Mouse (Mus musculus): ENCODE measurements at regions not wholly inside any gene's neighbourhood (a gene's known extent, or its start where the extent isn't known, plus 50 kb on each side); places are given as distances from the start of the nearest gene placed in this dataset.

GRCm38 (mm10) chr1:137863506-137863905, 312.0 kb downstream of the Ptprc start:
- DNase-seq (ENCODE audit: low read depth), result no peak

GRCm38 (mm10) chr1:137852262-137852661, 323.2 kb downstream of the Ptprc start:
- no peak for DNase-seq (ENCODE audit: low read depth)

GRCm38 (mm10) chr1:137847311-137847923, 328.1 kb downstream of the Ptprc start:
- no peak for DNase-seq (ENCODE audit: low read depth)

- DNase-seq (ENCODE audit: low read depth), result no peak
Measured at GRCm38 (mm10) chr1:137846857-137847256, 328.7 kb downstream of the Ptprc start.

GRCm38 (mm10) chr1:137840531-137840930, 335.0 kb downstream of the Ptprc start:
- DNase-seq (ENCODE audit: low read depth), result no peak

GRCm38 (mm10) chr1:137839703-137840102, 335.8 kb downstream of the Ptprc start:
- DNase-seq (ENCODE audit: low read depth), result no peak

GRCm38 (mm10) chr1:137839263-137839662, 336.2 kb downstream of the Ptprc start:
- no peak for DNase-seq (ENCODE audit: low read depth)

GRCm38 (mm10) chr1:137838357-137838756, 337.2 kb downstream of the Ptprc start:
- no peak for DNase-seq (ENCODE audit: low read depth)

GRCm38 (mm10) chr1:137833535-137833934, 342.0 kb downstream of the Ptprc start:
- DNase-seq (ENCODE audit: low read depth), result no peak

GRCm38 (mm10) chr1:137831284-137831683, 344.2 kb downstream of the Ptprc start:
- no peak for DNase-seq (ENCODE audit: low read depth)

GRCm38 (mm10) chr1:137827379-137827778, 348.1 kb downstream of the Ptprc start:
- no peak for DNase-seq (ENCODE audit: low read depth)

- DNase-seq (ENCODE audit: low read depth), result no peak
Measured at GRCm38 (mm10) chr1:137815401-137815888, 360.1 kb downstream of the Ptprc start.

GRCm38 (mm10) chr1:137814556-137814955, 361.0 kb downstream of the Ptprc start:
- no peak for DNase-seq (ENCODE audit: low read depth)

- DNase-seq (ENCODE audit: low read depth), result no peak
Measured at GRCm38 (mm10) chr1:137813716-137814115, 361.8 kb downstream of the Ptprc start.

GRCm38 (mm10) chr1:137811981-137812380, 363.5 kb downstream of the Ptprc start:
- DNase-seq (ENCODE audit: low read depth), result no peak

GRCm38 (mm10) chr1:137806742-137807141, 368.8 kb downstream of the Ptprc start:
- DNase-seq (ENCODE audit: low read depth), result peak; percentile 35

GRCm38 (mm10) chr1:137806252-137806651, 369.3 kb downstream of the Ptprc start:
- no peak for DNase-seq (ENCODE audit: low read depth)

GRCm38 (mm10) chr1:137802119-137802518, 373.4 kb downstream of the Ptprc start:
- DNase-seq (ENCODE audit: low read depth), result no peak

- DNase-seq (ENCODE audit: low read depth), result no peak
Measured at GRCm38 (mm10) chr1:137800752-137801151, 374.8 kb downstream of the Ptprc start.

- DNase-seq (ENCODE audit: low read depth), result no peak
Measured at GRCm38 (mm10) chr1:137788789-137789188, 386.7 kb downstream of the Ptprc start.

- DNase-seq (ENCODE audit: low read depth), result no peak
Measured at GRCm38 (mm10) chr1:137786653-137787052, 388.9 kb downstream of the Ptprc start.

GRCm38 (mm10) chr1:137774586-137774985, 400.9 kb downstream of the Ptprc start:
- no peak for DNase-seq (ENCODE audit: low read depth)

GRCm38 (mm10) chr1:137760797-137761196, 414.7 kb downstream of the Ptprc start:
- no peak for DNase-seq (ENCODE audit: low read depth)

- no peak for DNase-seq (ENCODE audit: low read depth)
Measured at GRCm38 (mm10) chr1:137751446-137751961, 424.0 kb downstream of the Ptprc start.
